Mouse (Mus musculus): ENCODE measurements around the gene Trpv1.

DNA sequence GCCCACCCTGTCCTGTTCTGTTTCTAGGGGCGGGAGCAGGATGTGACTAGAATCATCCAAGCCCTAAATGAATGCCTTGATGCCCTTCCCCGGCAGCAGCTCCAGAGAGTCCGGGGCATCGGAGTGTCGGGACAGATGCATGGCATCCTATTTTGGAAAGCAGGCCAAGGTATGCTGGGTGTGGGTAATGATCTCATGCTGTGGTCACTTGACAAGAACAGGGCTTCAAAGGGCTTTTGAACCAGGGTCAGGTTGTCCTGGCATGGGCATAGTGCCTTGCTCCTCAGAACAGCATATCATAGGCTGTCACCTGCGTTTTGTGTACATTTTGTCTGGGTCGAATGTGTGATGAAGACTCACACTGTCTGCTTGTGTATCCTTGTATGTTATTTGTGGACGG lies 30.2 kb upstream of the Trpv1 start:
- no peak for TF ChIP-seq FOSL1 (IDR thresholded peaks at IDR 0.05; ENCODE audit: insufficient read depth, low read length, poor library complexity, severe bottlenecking)
- no peak for TF ChIP-seq CTCF (IDR thresholded peaks at IDR 0.05; ENCODE audit: control insufficient read depth, insufficient read depth, insufficient read length)
- no peak for TF ChIP-seq MYOD1 (IDR thresholded peaks at IDR 0.05; ENCODE audit: control insufficient read depth, insufficient read length, low read depth)

Data from C2C12 (cell line).